In the genomic region with DNA sequence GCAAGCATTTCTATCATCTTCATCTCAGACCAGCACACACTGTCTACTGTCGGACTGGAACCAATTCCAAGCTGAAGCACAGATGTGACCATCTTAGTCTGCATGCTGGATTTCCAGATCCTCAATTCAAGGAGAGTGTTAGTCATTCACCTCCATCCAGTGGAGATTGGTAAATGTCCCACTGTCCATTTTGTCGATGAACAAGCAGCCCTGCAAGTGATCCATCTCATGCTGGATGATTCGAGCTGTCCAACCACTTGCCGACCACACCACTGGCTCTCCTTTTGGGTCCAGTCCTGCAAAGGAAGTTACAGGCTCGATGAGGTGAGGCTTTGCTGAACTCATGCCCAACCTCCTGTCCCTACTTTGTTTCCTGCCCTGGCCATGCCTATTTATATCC, we compare ENCODE assay signal across 12 mouse cellular contexts. TPM values are rescaled to one million over a fixed set of nuclear protein-coding genes. Genes with fewer than 3 reads are reported as not detected.
DNase-seq lines count a peak whose midpoint lies in the region; ATAC-seq and TF ChIP-seq lines count a peak whose summit lies in the region.
"Had no signal": no experiment of that assay in that cellular context is flagged by ENCODE, and none has a peak within 500 bp of the region (broad histone marks: within the 10 kb centered on the region; RNA-seq: fewer than 3 reads in every experiment).

No protein-coding gene starts in this region.

- H3K4me1 ChIP-seq in forebrain, embryonic 13.5 days = peaks cover 26% of the 10 kb centered on the region
- peaks cover 24% of the 10 kb centered on the region for H3K4me1 ChIP-seq in forebrain, embryonic 12.5 days
- no peaks in the 10 kb centered on the region for H3K4me1 ChIP-seq in lung, embryonic 14.5 days (ENCODE audit: insufficient read depth)
- H3K4me1 ChIP-seq in hindbrain, embryonic 14.5 days (replicated peaks; ENCODE audit: control insufficient read depth, insufficient read depth, low read length) = peaks cover 17% of the 10 kb centered on the region; the same call in 1 of the 2 replicates
- H3K4me1 ChIP-seq in neural tube, embryonic 12.5 days = peaks cover 18% of the 10 kb centered on the region

- H3K4me2 ChIP-seq in forebrain, embryonic 13.5 days = peak overlapping the region; percentile 94; the same call in 1 of the 2 replicates
- no peak overlapping the region for H3K4me2 ChIP-seq in forebrain, embryonic 12.5 days
- peak overlapping the region; percentile 75 for H3K4me2 ChIP-seq in lung, embryonic 14.5 days
- H3K4me2 ChIP-seq in hindbrain, embryonic 14.5 days (replicated peaks) = peak overlapping the region; percentile 92; the same call in 1 of the 2 replicates
- peak overlapping the region; percentile 94; the same call in 1 of the 2 replicates for H3K4me2 ChIP-seq in neural tube, embryonic 12.5 days (replicated peaks)

- no peaks in the 10 kb centered on the region for H3K9me3 ChIP-seq in forebrain, embryonic 13.5 days (replicated peaks)
- H3K9me3 ChIP-seq in forebrain, embryonic 12.5 days = no peaks in the 10 kb centered on the region
- H3K9me3 ChIP-seq in lung, embryonic 14.5 days (ENCODE audit: low read depth, low read length) = no peaks in the 10 kb centered on the region
- H3K9me3 ChIP-seq in hindbrain, embryonic 14.5 days (ENCODE audit: control insufficient read depth, low read length) = no peaks in the 10 kb centered on the region
- no peaks in the 10 kb centered on the region for H3K9me3 ChIP-seq in neural tube, embryonic 12.5 days

- H3K27ac ChIP-seq in forebrain, embryonic 13.5 days = no peak overlapping the region
- H3K27ac ChIP-seq in forebrain, embryonic 12.5 days = no peak overlapping the region
- no peak overlapping the region for H3K27ac ChIP-seq in lung, embryonic 14.5 days (ENCODE audit: low read depth)
- H3K27ac ChIP-seq in hindbrain, embryonic 14.5 days = no peak overlapping the region
- no peak overlapping the region for H3K27ac ChIP-seq in neural tube, embryonic 12.5 days

- no peak overlapping the region for H3K9ac ChIP-seq in forebrain, embryonic 13.5 days
- no peak overlapping the region for H3K9ac ChIP-seq in forebrain, embryonic 12.5 days
- no peak overlapping the region for H3K9ac ChIP-seq in lung, embryonic 14.5 days
- H3K9ac ChIP-seq in hindbrain, embryonic 14.5 days = no peak overlapping the region
- no peak overlapping the region for H3K9ac ChIP-seq in neural tube, embryonic 12.5 days

- no peak for ATAC-seq in forebrain, embryonic 13.5 days
- ATAC-seq in forebrain, embryonic 12.5 days (ENCODE audit: low FRiP score) = no peak
- no peak for ATAC-seq in lung, embryonic 14.5 days (ENCODE audit: insufficient read depth)
- no peak for ATAC-seq in hindbrain, embryonic 14.5 days (ENCODE audit: low FRiP score)
- ATAC-seq in neural tube, embryonic 12.5 days (ENCODE audit: low FRiP score, low read depth) = no peak

- peaks cover 83% of the 10 kb centered on the region for H3K36me3 ChIP-seq in forebrain, embryonic 13.5 days (ENCODE audit: poor library complexity, severe bottlenecking)
- H3K36me3 ChIP-seq in forebrain, embryonic 12.5 days (replicated peaks) = peaks cover 81% of the 10 kb centered on the region
- H3K36me3 ChIP-seq in lung, embryonic 14.5 days (ENCODE audit: insufficient read depth) = peaks cover 79% of the 10 kb centered on the region
- H3K36me3 ChIP-seq in hindbrain, embryonic 14.5 days (replicated peaks; ENCODE audit: control insufficient read depth, insufficient read depth) = peaks cover 79% of the 10 kb centered on the region
- H3K36me3 ChIP-seq in neural tube, embryonic 12.5 days = peaks cover 83% of the 10 kb centered on the region

- no peak for TF ChIP-seq CTCF in lung, embryonic 14.5 days (IDR thresholded peaks at IDR 0.05; ENCODE audit: low read depth)

- WGBS in forebrain, embryonic 13.5 days = 91% methylated on average over 5 of the region's 5 CpGs
- WGBS in forebrain, embryonic 12.5 days = 94% methylated on average over 5 of the region's 5 CpGs
- 83% methylated on average over 5 of the region's 5 CpGs for WGBS in lung, embryonic 14.5 days
- 86% methylated on average over 5 of the region's 5 CpGs for WGBS in hindbrain, embryonic 14.5 days
- 90% methylated on average over 5 of the region's 5 CpGs for WGBS in neural tube, embryonic 12.5 days

- H3K27me3 ChIP-seq in forebrain, embryonic 13.5 days = no peaks in the 10 kb centered on the region
- H3K27me3 ChIP-seq in forebrain, embryonic 12.5 days = no peaks in the 10 kb centered on the region
- no peaks in the 10 kb centered on the region for H3K27me3 ChIP-seq in lung, embryonic 14.5 days (ENCODE audit: insufficient read depth, low read length)
- no peaks in the 10 kb centered on the region for H3K27me3 ChIP-seq in hindbrain, embryonic 14.5 days (ENCODE audit: control insufficient read depth, insufficient read depth, low read length)
- H3K27me3 ChIP-seq in neural tube, embryonic 12.5 days (replicated peaks) = no peaks in the 10 kb centered on the region

- DNase-seq in lung, embryonic 14.5 days = no peak
- no peak for DNase-seq in lung, postnatal 36 days
- DNase-seq in hindbrain, embryonic 14.5 days (ENCODE audit: low spot score) = no peak
- DNase-seq in thymus, adult 18-20 months = no peak
- DNase-seq in yolk sac, embryonic 10.5 days (ENCODE audit: low spot score) = no peak
- DNase-seq: B cell, adult 2 months; cerebellum, adult 18-20 months had no signal

- H3K4me3 ChIP-seq in forebrain, embryonic 13.5 days = no peak overlapping the region
- H3K4me3 ChIP-seq in forebrain, embryonic 12.5 days (replicated peaks) = no peak overlapping the region
- H3K4me3 ChIP-seq in lung, embryonic 14.5 days (ENCODE audit: low read depth, low read length) = no peak overlapping the region
- H3K4me3 ChIP-seq in hindbrain, embryonic 14.5 days (replicated peaks; ENCODE audit: low read length) = no peak overlapping the region
- no peak overlapping the region for H3K4me3 ChIP-seq in neural tube, embryonic 12.5 days

RNA-seq across cellular contexts. Expression of a gene that starts 1.4 kb away (rescaled TPM):
- polyA plus RNA-seq in forebrain, embryonic 13.5 days (2015; fragmentation: Nextera tagmentation; extraction: Ambion mirVana) = 32.0 and 36.7 TPM in 2 replicates
- 35.7 and 39.9 TPM in 2 replicates for polyA plus RNA-seq in forebrain, embryonic 12.5 days (2016; fragmentation: Nextera tagmentation; extraction: Ambion mirVana)
- 40.8 and 45.6 TPM in 2 replicates for polyA plus RNA-seq in lung, embryonic 14.5 days (2014; fragmentation: Nextera tagmentation; extraction: Ambion mirVana)
- polyA plus RNA-seq in hindbrain, embryonic 14.5 days (2014; fragmentation: Nextera tagmentation; extraction: Ambion mirVana) = 32.1 and 32.3 TPM in 2 replicates
- 43.0 and 43.9 TPM in 2 replicates for polyA plus RNA-seq in neural tube, embryonic 12.5 days (2016; fragmentation: Nextera tagmentation; extraction: Ambion mirVana)

RNA-seq across cellular contexts. Expression of a gene that starts 9.5 kb away (rescaled TPM):
- polyA plus RNA-seq in forebrain, embryonic 13.5 days (2015; fragmentation: Nextera tagmentation; extraction: Ambion mirVana) = 34.5 and 35.5 TPM in 2 replicates
- polyA plus RNA-seq in forebrain, embryonic 12.5 days (2016; fragmentation: Nextera tagmentation; extraction: Ambion mirVana) = 41.7 and 43.3 TPM in 2 replicates
- 37.0 and 40.8 TPM in 2 replicates for polyA plus RNA-seq in lung, embryonic 14.5 days (2014; fragmentation: Nextera tagmentation; extraction: Ambion mirVana)
- 40.7 and 42.6 TPM in 2 replicates for polyA plus RNA-seq in hindbrain, embryonic 14.5 days (2014; fragmentation: Nextera tagmentation; extraction: Ambion mirVana)
- 47.1 and 51.3 TPM in 2 replicates for polyA plus RNA-seq in neural tube, embryonic 12.5 days (2016; fragmentation: Nextera tagmentation; extraction: Ambion mirVana)

RNA-seq across cellular contexts. Expression of a gene that starts 9.7 kb away (rescaled TPM):
- 91.3 and 99.6 TPM in 2 replicates for polyA plus RNA-seq in forebrain, embryonic 13.5 days (2015; fragmentation: Nextera tagmentation; extraction: Ambion mirVana)
- 92.7 and 99.0 TPM in 2 replicates for polyA plus RNA-seq in forebrain, embryonic 12.5 days (2016; fragmentation: Nextera tagmentation; extraction: Ambion mirVana)
- polyA plus RNA-seq in lung, embryonic 14.5 days (2014; fragmentation: Nextera tagmentation; extraction: Ambion mirVana) = 101 and 108 TPM in 2 replicates
- polyA plus RNA-seq in hindbrain, embryonic 14.5 days (2014; fragmentation: Nextera tagmentation; extraction: Ambion mirVana) = 69.3 and 70.2 TPM in 2 replicates
- polyA plus RNA-seq in neural tube, embryonic 12.5 days (2016; fragmentation: Nextera tagmentation; extraction: Ambion mirVana) = 67.4 and 75.7 TPM in 2 replicates

RNA-seq across cellular contexts. Expression of a gene that starts 16.0 kb away (rescaled TPM):
- polyA plus RNA-seq in forebrain, embryonic 13.5 days (2015; fragmentation: Nextera tagmentation; extraction: Ambion mirVana) = 113 TPM in 2 replicates
- 96.7 and 96.9 TPM in 2 replicates for polyA plus RNA-seq in forebrain, embryonic 12.5 days (2016; fragmentation: Nextera tagmentation; extraction: Ambion mirVana)
- 67.8 and 71.4 TPM in 2 replicates for polyA plus RNA-seq in lung, embryonic 14.5 days (2014; fragmentation: Nextera tagmentation; extraction: Ambion mirVana)
- polyA plus RNA-seq in hindbrain, embryonic 14.5 days (2014; fragmentation: Nextera tagmentation; extraction: Ambion mirVana) = 149 and 172 TPM in 2 replicates
- polyA plus RNA-seq in neural tube, embryonic 12.5 days (2016; fragmentation: Nextera tagmentation; extraction: Ambion mirVana) = 107 and 109 TPM in 2 replicates

RNA-seq across cellular contexts. Expression of a gene that starts 18.5 kb away (rescaled TPM):
- not detected in 2 replicates for polyA plus RNA-seq in forebrain, embryonic 13.5 days (2015; fragmentation: Nextera tagmentation; extraction: Ambion mirVana)
- polyA plus RNA-seq in forebrain, embryonic 12.5 days (2016; fragmentation: Nextera tagmentation; extraction: Ambion mirVana) = not detected in 2 replicates
- 1.1 and 2.9 TPM in 2 replicates for polyA plus RNA-seq in lung, embryonic 14.5 days (2014; fragmentation: Nextera tagmentation; extraction: Ambion mirVana)
- not detected in 2 replicates for polyA plus RNA-seq in hindbrain, embryonic 14.5 days (2014; fragmentation: Nextera tagmentation; extraction: Ambion mirVana)
- not detected in 2 replicates for polyA plus RNA-seq in neural tube, embryonic 12.5 days (2016; fragmentation: Nextera tagmentation; extraction: Ambion mirVana)
- polyA plus RNA-seq: liver, adult 2 months; neural tube, embryonic 14.5 days had no signal
